Mouse (Mus musculus) heart, embryonic 15.5 days (tissue): ENCODE measurements around the gene Fam98a. TPM values are rescaled to one million over a fixed set of nuclear protein-coding genes. Genes with fewer than 3 reads are reported as not detected.

Source experiments
- polyA plus RNA-seq: library from polyadenylated mRNA; unstranded; fragments of >200 nt; fragmentation: Nextera tagmentation; extraction: Ambion mirVana; gene quantifications from 2 replicates; pipeline ENCODE4 v1.2.1, GENCODE M21; 2015

The Fam98a gene
- polyA plus RNA-seq, 1 experiment from 2014 or later, result 21.5 TPM

Other genes with a start within 250 kb of the Fam98a start
- gene Rasgrp3, start 116.0 kb downstream of the Fam98a start, polyA plus RNA-seq, result 15.4 and 20.1 TPM in 2 replicates